ENCODE assay signal across 14 mouse cellular contexts in genomic region chr16:72693446-72694274, GRCm38 (mm10).
DNase-seq lines count a peak whose midpoint lies in the region; ATAC-seq and TF ChIP-seq lines count a peak whose summit lies in the region.
"Had no signal": no experiment of that assay in that cellular context is flagged by ENCODE, and none has a peak within 500 bp of the region (broad histone marks: within the 10 kb centered on the region; RNA-seq: fewer than 3 reads in every experiment).

No protein-coding gene starts in this region.

- no peak overlapping the region for H3K4me2 ChIP-seq in kidney, postnatal 0 days (ENCODE audit: low read length)
- no peak overlapping the region for H3K4me2 ChIP-seq in forebrain, embryonic 14.5 days (ENCODE audit: low read length)
- H3K4me2 ChIP-seq: limb, embryonic 12.5 days; lung, embryonic 14.5 days had no signal

- no peak for TF ChIP-seq CTCF in kidney, postnatal 0 days (IDR thresholded peaks at IDR 0.05; ENCODE audit: low read depth)
- no peak for TF ChIP-seq CTCF in lung, adult 2 months (IDR thresholded peaks at IDR 0.05; ENCODE audit: insufficient read depth, low read length)

- no peak overlapping the region for H3K9ac ChIP-seq in kidney, postnatal 0 days (ENCODE audit: low read depth, low read length)
- no peak overlapping the region for H3K9ac ChIP-seq in forebrain, embryonic 14.5 days (ENCODE audit: low read length)
- H3K9ac ChIP-seq: limb, embryonic 12.5 days; lung, embryonic 14.5 days had no signal

- WGBS in kidney, postnatal 0 days, result 62% methylated on average over 14 of the region's 14 CpGs
- 10% methylated on average over 14 of the region's 14 CpGs for WGBS in forebrain, embryonic 14.5 days
- WGBS in lung, adult 2 months, result 83% methylated on average over 14 of the region's 14 CpGs

- H3K36me3 ChIP-seq in kidney, postnatal 0 days (ENCODE audit: insufficient read depth, low read length), result no peaks in the 10 kb centered on the region
- H3K36me3 ChIP-seq in forebrain, embryonic 14.5 days (ENCODE audit: control insufficient read depth, insufficient read depth, low read length), result no peaks in the 10 kb centered on the region
- H3K36me3 ChIP-seq: limb, embryonic 12.5 days had no signal

- H3K4me1 ChIP-seq in kidney, postnatal 0 days (replicated peaks; ENCODE audit: insufficient read depth, low read length), result 0 out of 2 replicates have a peak, but pooled peaks cover 2% of the 10 kb centered on the region
- peaks cover 21% of the 10 kb centered on the region for H3K4me1 ChIP-seq in forebrain, embryonic 14.5 days (ENCODE audit: control insufficient read depth, insufficient read depth, low read length)
- no peaks in the 10 kb centered on the region for H3K4me1 ChIP-seq in lung, adult 2 months (ENCODE audit: control insufficient read depth, insufficient read depth, low read length)

- no peak for TF ChIP-seq POLR2A in lung, adult 2 months (IDR thresholded peaks at IDR 0.05; ENCODE audit: borderline replicate concordance, extremely low read depth, low read depth, low read length)

- ATAC-seq in kidney, postnatal 0 days (replicated peaks; ENCODE audit: low FRiP score, low read depth), result 0 out of 2 replicates have a peak, but pooled peaks have one; percentile 43
- ATAC-seq in forebrain, embryonic 14.5 days, result peak; percentile 47

- no peaks in the 10 kb centered on the region for H3K27me3 ChIP-seq in kidney, postnatal 0 days (ENCODE audit: insufficient read depth, low read length)
- H3K27me3 ChIP-seq in forebrain, embryonic 14.5 days (replicated peaks; ENCODE audit: control insufficient read depth, insufficient read depth, low read length), result peaks cover 14% of the 10 kb centered on the region; the same call in 1 of the 2 replicates
- H3K27me3 ChIP-seq: limb, embryonic 12.5 days had no signal

- H3K27ac ChIP-seq in kidney, postnatal 0 days, result no peak overlapping the region
- no peak overlapping the region for H3K27ac ChIP-seq in forebrain, embryonic 14.5 days (ENCODE audit: low read depth, low read length)
- H3K27ac ChIP-seq: limb, embryonic 12.5 days had no signal

- H3K9me3 ChIP-seq in kidney, postnatal 0 days (replicated peaks; ENCODE audit: low read length), result no peaks in the 10 kb centered on the region
- H3K9me3 ChIP-seq in forebrain, embryonic 14.5 days (replicated peaks; ENCODE audit: control insufficient read depth, low read length), result no peaks in the 10 kb centered on the region
- H3K9me3 ChIP-seq: limb, embryonic 12.5 days had no signal

- no peak for DNase-seq in kidney, postnatal 0 days (ENCODE audit: low spot score)
- no peak for DNase-seq in kidney, postnatal 10 days
- peak; percentile 30 for DNase-seq in forebrain, embryonic 14.5 days (ENCODE audit: low spot score)
- peak; percentile 64 for DNase-seq in mesoderm, embryonic 11.5 days (ENCODE audit: low read depth, low spot score)
- no peak for DNase-seq in urinary bladder, postnatal 25 days (ENCODE audit: low spot score)
- no peak for DNase-seq in thymus, postnatal 14 days
- DNase-seq in lung, postnatal 10 days, result no peak
- no peak for DNase-seq in lung, adult 2 months
- DNase-seq: cerebellum, postnatal 36 days; kidney, adult 8-10 months; layer of hippocampus, adult 9-11 months; lung, embryonic 14.5 days; spleen, adult 18-20 months had no signal

- H3K4me3 ChIP-seq in kidney, postnatal 0 days (replicated peaks; ENCODE audit: low read depth, low read length), result no peak overlapping the region
- no peak overlapping the region for H3K4me3 ChIP-seq in forebrain, embryonic 14.5 days (ENCODE audit: low read depth, low read length)
- no peak overlapping the region for H3K4me3 ChIP-seq in lung, adult 2 months (replicated peaks; ENCODE audit: extremely low read depth, low read depth, low read length)
- H3K4me3 ChIP-seq: limb, embryonic 12.5 days had no signal

Comparison
In these comparisons a context has a peak if more than half of its experiments do, and no peak if none do; other contexts are left out.
1. DNase-seq: peak in forebrain, embryonic 14.5 days (single experiment) and mesoderm, embryonic 11.5 days (single experiment); none in kidney, postnatal 0 days (single experiment), kidney, postnatal 10 days (single experiment), urinary bladder, postnatal 25 days (single experiment), thymus, postnatal 14 days (single experiment), lung, postnatal 10 days (single experiment) and lung, adult 2 months (single experiment).